Mouse (Mus musculus): ENCODE results near the gene Tmem189. TPM values are rescaled to one million over a fixed set of nuclear protein-coding genes. Genes with fewer than 3 reads are reported as not detected.

Tmem189 gene
- polyA plus RNA-seq, 1 experiment from 2014 or later: 39.6 TPM

DNA sequence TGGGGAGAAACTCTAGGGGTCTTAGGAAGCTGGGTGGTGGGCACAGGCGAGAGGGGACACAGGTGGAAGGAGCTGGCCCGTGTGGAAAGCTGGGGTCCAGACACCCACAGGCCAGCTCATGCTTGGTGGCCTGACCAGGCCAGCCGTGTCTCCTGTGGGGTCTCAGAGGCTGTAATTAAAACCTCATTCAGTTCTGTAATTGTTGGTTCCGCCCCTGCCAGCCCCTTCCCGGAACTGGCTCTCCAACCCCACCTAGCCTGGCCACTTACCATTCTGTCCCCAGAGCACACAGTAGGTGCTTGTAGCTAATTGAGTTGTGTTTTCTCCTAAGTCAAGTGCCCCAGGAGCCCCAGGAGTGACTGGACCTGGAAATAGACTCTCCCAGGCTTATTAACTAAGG is 90.4 kb downstream of the Tmem189 start:
- 77% methylated on average over 5 of the region's 5 CpGs for WGBS
- Histone ChIP-seq H3K4me1 (replicated peaks; ENCODE audit: control insufficient read depth, insufficient read depth, low read length) (peaks cover 54% of the 10 kb centered on the region), H3K27ac (ENCODE audit: low read length) (peak overlapping the region; percentile 14), H3K4me3 (ENCODE audit: low read length) (no peak overlapping the region), H3K4me2 (ENCODE audit: low read depth, low read length) (no peak overlapping the region), H3K9me3 (ENCODE audit: control insufficient read depth, low read length) (no peaks in the 10 kb centered on the region), H3K9ac (ENCODE audit: low read length) (no peak overlapping the region), H3K27me3 (ENCODE audit: control insufficient read depth, insufficient read depth, low read depth, low read length) (no peaks in the 10 kb centered on the region), H3K36me3 (ENCODE audit: control insufficient read depth, insufficient read depth, low read length) (no peaks in the 10 kb centered on the region)
- no peak for ATAC-seq (ENCODE audit: low read depth)

GRCm38 (mm10) chr2:167597492-167598186 is 92.0 kb downstream of the Tmem189 start:
- WGBS: 20% methylated on average over 36 of the region's 40 CpGs
- peak overlapping the region; percentile 60 for H3K4me2 ChIP-seq (ENCODE audit: low read depth, low read length)
- no peaks in the 10 kb centered on the region for H3K27me3 ChIP-seq (ENCODE audit: control insufficient read depth, insufficient read depth, low read depth, low read length)
- ATAC-seq (ENCODE audit: low read depth): peak; percentile 77
- H3K4me3 ChIP-seq (ENCODE audit: low read length): peak overlapping the region; percentile 32
- no peaks in the 10 kb centered on the region for H3K9me3 ChIP-seq (ENCODE audit: control insufficient read depth, low read length)
- H3K4me1 ChIP-seq (replicated peaks; ENCODE audit: control insufficient read depth, insufficient read depth, low read length): peaks cover 65% of the 10 kb centered on the region
- peak overlapping the region; percentile 98 for H3K27ac ChIP-seq (ENCODE audit: low read length)
- no peaks in the 10 kb centered on the region for H3K36me3 ChIP-seq (ENCODE audit: control insufficient read depth, insufficient read depth, low read length)
- H3K9ac ChIP-seq (ENCODE audit: low read length): peak overlapping the region; percentile 70

DNA sequence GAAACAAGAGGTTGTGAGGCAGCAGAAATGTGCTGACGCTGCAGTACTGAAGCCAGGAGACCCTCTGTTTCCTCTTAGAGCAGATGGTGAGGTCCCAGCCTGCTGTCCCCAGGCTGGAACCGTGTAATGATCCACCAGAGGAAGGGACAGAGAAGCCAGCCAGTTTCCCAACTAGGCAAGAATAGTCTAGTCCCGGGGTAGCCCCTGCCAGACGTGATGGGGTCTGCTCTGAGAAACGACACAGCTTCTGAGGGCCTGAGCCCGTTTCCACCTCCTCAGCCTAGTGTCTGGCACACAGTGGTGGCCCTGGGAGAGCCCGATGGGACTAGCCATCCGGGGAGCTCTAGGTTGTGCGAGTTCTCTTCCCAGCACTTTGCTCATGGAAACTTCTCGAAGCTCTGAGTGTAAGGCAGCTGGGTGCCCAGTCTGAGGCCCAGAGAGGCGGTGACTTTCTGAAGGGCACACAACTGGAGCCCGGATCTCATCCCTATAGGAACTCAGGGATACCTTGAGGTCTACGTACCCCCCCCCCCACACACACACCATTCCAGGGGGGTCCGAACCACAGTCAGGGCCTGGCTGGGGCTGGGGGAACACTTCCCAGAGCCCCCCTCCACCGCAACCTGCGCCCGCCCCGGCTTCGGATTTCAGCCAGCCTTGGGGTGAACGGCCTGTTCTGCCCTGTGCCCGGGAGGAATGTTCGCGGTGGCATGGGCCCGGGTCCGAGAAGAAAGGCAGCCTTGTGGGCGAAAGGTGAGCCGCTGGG is 92.7 kb downstream of the Tmem189 start:
- no peaks in the 10 kb centered on the region for H3K27me3 ChIP-seq (ENCODE audit: control insufficient read depth, insufficient read depth, low read depth, low read length)
- H3K36me3 ChIP-seq (ENCODE audit: control insufficient read depth, insufficient read depth, low read length): no peaks in the 10 kb centered on the region
- peaks cover 63% of the 10 kb centered on the region for H3K4me1 ChIP-seq (replicated peaks; ENCODE audit: control insufficient read depth, insufficient read depth, low read length)
- peak overlapping the region; percentile 70 for H3K9ac ChIP-seq (ENCODE audit: low read length)
- peak overlapping the region; percentile 32 for H3K4me3 ChIP-seq (ENCODE audit: low read length)
- peak; percentile 23; the same call in 1 of the 2 replicates for ATAC-seq (ENCODE audit: low read depth)
- H3K9me3 ChIP-seq (ENCODE audit: control insufficient read depth, low read length): no peaks in the 10 kb centered on the region
- peak overlapping the region; percentile 60 for H3K4me2 ChIP-seq (ENCODE audit: low read depth, low read length)
- WGBS: 24% methylated on average over 26 of the region's 27 CpGs
- H3K27ac ChIP-seq (ENCODE audit: low read length): peak overlapping the region; percentile 98

GRCm38 (mm10) chr2:167596262-167596661 is 93.4 kb downstream of the Tmem189 start:
- Histone ChIP-seq H3K36me3 (ENCODE audit: control insufficient read depth, insufficient read depth, low read length) (no peaks in the 10 kb centered on the region), H3K27ac (ENCODE audit: low read length) (peak overlapping the region; percentile 98), H3K4me1 (replicated peaks; ENCODE audit: control insufficient read depth, insufficient read depth, low read length) (peaks cover 63% of the 10 kb centered on the region), H3K27me3 (ENCODE audit: control insufficient read depth, insufficient read depth, low read depth, low read length) (no peaks in the 10 kb centered on the region), H3K4me3 (ENCODE audit: low read length) (no peak overlapping the region), H3K9ac (ENCODE audit: low read length) (no peak overlapping the region), H3K4me2 (ENCODE audit: low read depth, low read length) (peak overlapping the region; percentile 14; the same call in 1 of the 2 replicates), H3K9me3 (ENCODE audit: control insufficient read depth, low read length) (no peaks in the 10 kb centered on the region)
- no peak for ATAC-seq (ENCODE audit: low read depth)
- 25% methylated on average over 4 of the region's 4 CpGs for WGBS

DNA sequence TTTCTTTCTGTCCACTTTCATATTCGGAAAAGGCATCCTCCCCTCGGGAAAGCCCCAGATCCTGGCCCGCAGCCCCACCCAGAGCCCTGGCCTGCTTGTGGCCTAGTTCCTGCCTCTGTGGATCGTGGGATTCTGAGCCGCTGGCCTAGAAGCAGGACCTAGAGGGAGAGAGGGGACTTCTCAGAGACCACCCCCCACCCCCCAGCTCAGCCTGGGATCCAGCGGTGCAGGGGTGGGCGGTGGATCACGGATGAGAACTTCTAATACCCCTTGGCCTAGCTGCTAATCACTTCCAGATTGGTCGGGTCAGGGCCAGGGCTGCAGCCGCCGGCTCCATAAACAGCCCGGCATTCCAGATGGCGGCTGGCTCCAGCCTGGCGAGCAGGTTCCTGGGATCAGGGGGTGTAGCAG is 93.9 kb downstream of the Tmem189 start:
- peak overlapping the region; percentile 14; the same call in 1 of the 2 replicates for H3K4me2 ChIP-seq (ENCODE audit: low read depth, low read length)
- WGBS: 34% methylated on average over 14 of the region's 14 CpGs
- no peaks in the 10 kb centered on the region for H3K27me3 ChIP-seq (ENCODE audit: control insufficient read depth, insufficient read depth, low read depth, low read length)
- H3K9ac ChIP-seq (ENCODE audit: low read length): peak overlapping the region; percentile 67
- H3K36me3 ChIP-seq (ENCODE audit: control insufficient read depth, insufficient read depth, low read length): no peaks in the 10 kb centered on the region
- peak overlapping the region; percentile 98 for H3K27ac ChIP-seq (ENCODE audit: low read length)
- no peak for ATAC-seq (ENCODE audit: low read depth)
- H3K4me1 ChIP-seq (replicated peaks; ENCODE audit: control insufficient read depth, insufficient read depth, low read length): peaks cover 62% of the 10 kb centered on the region
- H3K9me3 ChIP-seq (ENCODE audit: control insufficient read depth, low read length): no peaks in the 10 kb centered on the region
- peak overlapping the region; percentile 6; the same call in 1 of the 2 replicates for H3K4me3 ChIP-seq (ENCODE audit: low read length)

GRCm38 (mm10) chr2:167594444-167594934 is 95.1 kb downstream of the Tmem189 start:
- Histone ChIP-seq H3K36me3 (ENCODE audit: control insufficient read depth, insufficient read depth, low read length) (no peaks in the 10 kb centered on the region), H3K4me3 (ENCODE audit: low read length) (peak overlapping the region; percentile 3; the same call in 1 of the 2 replicates), H3K27ac (ENCODE audit: low read length) (peak overlapping the region; percentile 98), H3K27me3 (ENCODE audit: control insufficient read depth, insufficient read depth, low read depth, low read length) (no peaks in the 10 kb centered on the region), H3K4me1 (replicated peaks; ENCODE audit: control insufficient read depth, insufficient read depth, low read length) (peaks cover 56% of the 10 kb centered on the region), H3K9me3 (ENCODE audit: control insufficient read depth, low read length) (no peaks in the 10 kb centered on the region), H3K9ac (ENCODE audit: low read length) (peak overlapping the region; percentile 26; the same call in 1 of the 2 replicates), H3K4me2 (ENCODE audit: low read depth, low read length) (peak overlapping the region; percentile 28; the same call in 1 of the 2 replicates)
- ATAC-seq (ENCODE audit: low read depth): peak; percentile 78
- WGBS: 19% methylated on average over 10 of the region's 10 CpGs

GRCm38 (mm10) chr2:167593551-167594250 is 95.9 kb downstream of the Tmem189 start:
- Histone ChIP-seq H3K4me1 (replicated peaks; ENCODE audit: control insufficient read depth, insufficient read depth, low read length) (peaks cover 58% of the 10 kb centered on the region), H3K4me2 (ENCODE audit: low read depth, low read length) (no peak overlapping the region), H3K9ac (ENCODE audit: low read length) (peak overlapping the region; percentile 26), H3K4me3 (ENCODE audit: low read length) (no peak overlapping the region), H3K27ac (ENCODE audit: low read length) (peak overlapping the region; percentile 94), H3K27me3 (ENCODE audit: control insufficient read depth, insufficient read depth, low read depth, low read length) (no peaks in the 10 kb centered on the region), H3K9me3 (ENCODE audit: control insufficient read depth, low read length) (no peaks in the 10 kb centered on the region), H3K36me3 (ENCODE audit: control insufficient read depth, insufficient read depth, low read length) (no peaks in the 10 kb centered on the region)
- no peak for ATAC-seq (ENCODE audit: low read depth)
- WGBS: 49% methylated on average over 4 of the region's 4 CpGs
